Mouse (Mus musculus) ovary, adult 18-20 months (tissue): ENCODE measurements around the gene Senp3.
"Not testable (repeated sequence)": the region's sequence is repeated elsewhere in the genome, so short reads cannot be mapped to it uniquely, and the experiment has no call there.

Experiments used
- DNase-seq: peaks from one replicate; pipeline ENCODE4 v3.0.0; 2022; ENCODE audit warnings: low spot score, mixed read lengths

Gene Senp3

DNA sequence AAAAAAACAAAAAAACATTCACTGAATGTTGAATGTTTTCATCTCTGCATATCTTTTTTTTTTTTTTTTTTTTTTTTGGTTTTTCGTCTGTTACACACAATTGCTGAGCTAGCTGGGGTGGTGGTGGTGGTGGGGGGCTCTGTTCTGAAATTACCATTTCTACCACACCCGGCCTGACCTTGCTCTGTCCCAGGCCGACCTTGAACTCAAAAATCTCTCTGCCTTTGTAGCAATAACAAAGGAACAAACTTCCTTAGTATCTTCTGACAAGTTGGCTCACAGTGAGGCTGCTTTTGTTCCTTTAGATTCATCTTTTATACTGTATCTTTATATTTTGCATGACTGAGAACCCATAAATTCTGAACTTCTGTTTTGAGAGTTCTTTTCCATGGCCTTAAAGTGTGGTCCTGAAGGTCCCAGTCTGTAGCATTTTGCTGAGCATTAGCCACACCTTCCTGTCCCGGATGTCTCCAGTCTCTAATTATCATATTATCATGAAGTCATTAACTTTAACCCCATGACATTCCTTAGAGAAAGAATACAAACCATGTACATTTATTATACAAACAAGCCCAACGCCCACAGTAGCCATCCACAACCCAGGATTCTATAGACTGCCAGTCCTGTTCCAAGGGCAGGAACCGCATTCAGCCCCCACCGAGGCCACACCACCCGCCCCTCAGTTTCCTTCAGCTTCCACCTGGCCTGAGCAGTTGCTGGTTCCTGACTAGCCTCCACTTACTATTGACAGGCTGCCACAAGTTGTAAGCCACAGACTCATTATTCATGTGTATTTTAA lies 22.1 kb upstream of the Senp3 start:
- DNase-seq = no peak

DNA sequence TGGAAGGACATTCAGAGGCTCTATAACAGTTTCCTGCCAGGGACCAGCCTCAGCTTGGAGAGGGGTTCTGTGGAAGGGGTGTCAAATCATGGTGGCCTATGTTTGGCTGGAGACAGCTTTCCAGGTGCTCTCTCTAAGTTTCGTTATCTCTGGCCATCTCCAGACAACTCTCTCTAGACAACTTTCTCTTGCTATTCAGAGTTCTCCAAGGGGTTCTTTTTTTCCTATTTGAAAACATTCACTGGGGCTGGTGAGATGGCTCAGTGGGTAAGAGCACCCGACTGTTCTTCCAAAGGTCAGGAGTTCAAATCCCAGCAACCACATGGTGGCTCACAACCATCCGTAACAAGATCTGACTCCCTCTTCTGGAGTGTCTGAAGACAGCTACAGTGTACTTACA lies 21.5 kb upstream of the Senp3 start:
- DNase-seq = not testable (repeated sequence)

DNA sequence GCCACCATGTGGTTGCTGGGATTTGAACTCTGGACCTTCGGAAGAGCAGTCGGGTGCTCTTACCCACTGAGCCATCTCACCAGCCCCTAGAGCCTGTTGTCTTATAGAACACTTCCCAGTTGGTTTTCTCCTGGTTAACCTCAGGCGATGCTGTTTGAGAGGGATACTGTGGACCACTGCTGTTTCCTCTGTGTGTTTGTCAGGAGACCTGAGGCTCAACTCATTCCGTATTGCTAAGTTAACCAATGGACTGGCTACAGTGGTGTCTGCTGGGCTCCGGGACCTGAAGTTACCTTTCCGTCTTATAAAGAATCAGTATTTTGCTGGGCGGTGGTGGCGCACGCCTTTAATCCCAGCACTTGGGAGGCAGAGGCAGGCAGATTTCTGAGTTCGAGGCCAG lies 21.0 kb upstream of the Senp3 start:
- DNase-seq = not testable (repeated sequence)

GRCm38 (mm10) chr11:69699595-69699994 lies 17.7 kb upstream of the Senp3 start:
- DNase-seq = no peak

GRCm38 (mm10) chr11:69698574-69698973 lies 16.7 kb upstream of the Senp3 start:
- DNase-seq = no peak

GRCm38 (mm10) chr11:69697396-69697795 lies 15.5 kb upstream of the Senp3 start:
- DNase-seq = no peak

- peak; percentile 67 for DNase-seq
Measured at GRCm38 (mm10) chr11:69695361-69696181, 13.7 kb upstream of the Senp3 start, which contains the start of the genes Tnfsf12 and Tnfsfm13. Gene Tnfsf12 (minus strand): TSS chr11:69695849. Gene Tnfsfm13 (minus strand): TSS chr11:69696098.

GRCm38 (mm10) chr11:69695046-69695360 lies 13.1 kb upstream of the Senp3 start:
- no peak for DNase-seq

DNA sequence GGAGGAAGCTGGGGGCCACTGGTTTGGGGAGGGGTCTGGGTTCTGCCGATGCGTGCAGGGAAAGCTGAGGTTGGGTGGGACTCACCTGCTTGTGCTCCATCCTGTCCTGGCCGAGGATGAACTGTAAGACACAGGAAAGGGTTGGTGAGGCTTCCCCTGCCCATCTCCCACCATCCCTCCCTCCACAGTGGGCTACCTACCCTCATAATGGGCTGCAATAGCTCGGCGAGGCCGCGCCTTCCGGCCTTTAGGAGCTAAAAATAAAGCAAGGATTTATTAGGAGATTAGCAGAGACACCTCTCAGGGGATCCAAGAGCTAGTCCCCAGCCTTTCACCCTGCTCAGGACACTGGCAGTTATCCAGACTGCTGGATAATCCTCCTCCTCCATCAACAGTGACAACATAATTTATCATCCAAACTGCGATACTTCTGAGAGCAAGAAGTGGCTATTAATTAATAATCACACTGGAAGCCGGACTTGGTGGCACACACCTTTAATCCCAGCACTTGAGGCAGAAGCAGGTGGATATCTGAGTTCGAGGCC lies 11.6 kb upstream of the Senp3 start:
- no peak for DNase-seq

- DNase-seq = no peak
Measured at GRCm38 (mm10) chr11:69692863-69693262, 11.0 kb upstream of the Senp3 start.

DNA sequence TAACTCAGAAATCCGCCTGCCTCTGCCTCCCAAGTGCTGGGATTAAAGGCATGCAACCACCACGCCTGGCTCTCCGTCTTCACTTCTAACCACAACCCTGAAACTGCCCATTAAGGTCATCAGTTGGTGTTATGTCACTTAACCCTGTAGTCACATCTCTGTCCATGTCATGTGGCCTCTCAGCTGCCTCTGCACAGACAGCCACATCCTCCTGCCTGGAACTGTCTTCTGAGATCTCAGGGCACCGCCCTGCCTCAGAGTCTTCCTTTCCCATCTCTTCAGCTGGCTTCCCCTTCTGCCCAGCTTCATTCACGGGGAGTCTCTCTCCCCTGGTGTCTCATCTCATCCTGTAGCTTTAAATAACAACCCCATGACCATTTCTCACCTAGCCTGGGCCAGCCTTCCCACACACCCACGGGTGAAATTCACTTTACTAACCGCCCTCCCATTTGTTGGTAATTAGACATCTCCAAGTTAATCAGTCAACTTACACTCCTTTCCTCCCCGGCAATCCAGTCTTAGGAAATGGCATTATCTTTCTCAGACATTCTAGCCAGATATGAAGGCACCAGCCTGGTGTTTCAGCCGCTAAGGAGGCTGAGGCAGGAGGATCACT lies 10.4 kb upstream of the Senp3 start:
- DNase-seq = no peak

- DNase-seq = no peak
Measured at GRCm38 (mm10) chr11:69689891-69690290, 8.0 kb upstream of the Senp3 start.

DNA sequence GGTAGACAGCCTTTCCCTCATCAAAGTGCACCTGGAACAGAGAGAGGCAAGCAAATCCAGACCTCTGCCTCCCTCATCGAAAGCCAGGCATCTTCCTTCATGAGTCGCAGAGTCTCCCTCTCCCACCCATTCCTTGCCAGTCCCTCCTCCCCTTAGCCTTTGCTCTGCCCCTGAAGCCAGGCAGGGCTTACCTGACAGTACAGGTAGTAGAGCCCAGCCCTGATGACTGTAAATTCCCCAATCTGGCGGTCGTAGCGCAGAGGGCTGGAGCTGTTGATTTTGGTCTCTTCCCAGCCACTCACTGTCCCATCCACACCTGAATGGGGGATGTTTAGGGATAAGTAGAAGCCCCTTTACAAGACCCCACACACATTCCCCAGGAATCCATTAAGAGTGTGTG lies 5.2 kb upstream of the Senp3 start:
- no peak for DNase-seq

- peak; percentile 76 for DNase-seq
Measured at GRCm38 (mm10) chr11:69686377-69686776, 4.5 kb upstream of the Senp3 start.

- peak; percentile 78 for DNase-seq
Measured at GRCm38 (mm10) chr11:69685526-69686148, 3.8 kb upstream of the Senp3 start, which contains the start of gene Tnfsf13. Gene Tnfsf13 (minus strand): TSS chr11:69685784.

DNA sequence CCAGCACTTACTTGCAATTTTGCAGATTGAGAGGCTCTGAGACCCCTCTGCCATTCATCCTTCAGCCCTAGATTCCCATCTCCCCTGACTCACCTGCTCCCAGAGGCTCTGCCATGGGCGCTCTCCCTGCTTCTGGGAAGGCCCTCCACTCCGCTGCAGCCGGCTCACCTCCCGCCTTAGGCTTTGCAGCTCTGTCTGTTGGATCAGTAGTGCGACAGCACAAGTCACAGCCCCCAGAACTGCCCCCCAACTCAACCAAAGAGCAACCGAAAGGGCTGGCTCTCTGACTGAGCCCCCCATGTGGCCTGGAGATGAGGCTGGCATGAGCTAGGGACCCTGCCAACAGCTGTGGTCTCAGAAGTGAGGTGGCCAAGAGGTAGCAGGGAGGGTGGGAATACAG lies 3.1 kb upstream of the Senp3 start:
- no peak for DNase-seq

DNA sequence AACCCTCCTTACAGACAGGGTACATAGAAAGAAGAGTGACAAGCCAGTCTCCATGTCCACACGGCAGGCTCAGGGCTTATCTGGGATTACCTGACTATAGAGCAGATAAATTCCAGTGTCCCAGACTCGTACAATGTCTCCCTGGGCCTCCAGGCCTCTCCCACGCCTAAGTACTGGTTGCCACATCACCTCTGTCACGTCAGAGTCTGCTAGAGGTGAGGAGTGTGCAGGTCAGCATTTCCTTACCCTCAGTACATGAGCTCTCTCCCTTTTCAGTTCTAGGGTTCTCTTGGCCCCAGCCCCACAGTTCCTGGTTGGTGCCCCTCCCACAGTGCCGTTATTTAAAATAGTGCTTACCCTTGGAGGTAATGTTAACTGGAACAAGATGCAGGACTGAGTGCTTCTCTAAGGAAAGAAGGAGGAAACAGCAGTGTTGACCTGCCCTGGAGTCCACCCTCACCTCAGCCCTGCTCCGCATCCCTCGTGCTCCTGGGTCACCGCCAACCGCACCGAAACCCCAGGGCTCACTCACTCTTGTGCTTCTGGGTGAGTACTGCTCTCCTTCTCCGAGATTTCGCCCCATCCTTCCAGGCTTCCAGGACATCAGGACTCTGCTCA lies 2.4 kb upstream of the Senp3 start:
- no peak for DNase-seq

DNA sequence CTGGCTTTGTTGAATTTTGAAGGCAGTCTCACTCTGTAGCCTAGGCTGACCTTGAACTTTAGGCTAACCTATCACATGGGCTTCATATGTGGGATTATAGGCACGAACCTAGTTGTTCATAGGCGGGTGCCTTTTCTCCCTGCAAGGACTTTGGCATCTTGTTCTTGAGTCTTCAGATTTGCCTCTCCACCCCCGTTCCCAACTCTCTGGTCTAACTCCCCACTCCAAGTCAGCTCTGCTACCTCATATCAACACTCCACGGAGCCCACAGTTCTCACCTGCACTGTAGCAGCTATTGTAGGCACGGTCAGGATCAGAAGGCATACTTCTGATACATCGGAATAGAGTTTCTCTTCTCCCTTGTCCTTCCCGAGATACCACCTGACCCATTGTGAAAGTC lies 1.7 kb upstream of the Senp3 start:
- no peak for DNase-seq

DNA sequence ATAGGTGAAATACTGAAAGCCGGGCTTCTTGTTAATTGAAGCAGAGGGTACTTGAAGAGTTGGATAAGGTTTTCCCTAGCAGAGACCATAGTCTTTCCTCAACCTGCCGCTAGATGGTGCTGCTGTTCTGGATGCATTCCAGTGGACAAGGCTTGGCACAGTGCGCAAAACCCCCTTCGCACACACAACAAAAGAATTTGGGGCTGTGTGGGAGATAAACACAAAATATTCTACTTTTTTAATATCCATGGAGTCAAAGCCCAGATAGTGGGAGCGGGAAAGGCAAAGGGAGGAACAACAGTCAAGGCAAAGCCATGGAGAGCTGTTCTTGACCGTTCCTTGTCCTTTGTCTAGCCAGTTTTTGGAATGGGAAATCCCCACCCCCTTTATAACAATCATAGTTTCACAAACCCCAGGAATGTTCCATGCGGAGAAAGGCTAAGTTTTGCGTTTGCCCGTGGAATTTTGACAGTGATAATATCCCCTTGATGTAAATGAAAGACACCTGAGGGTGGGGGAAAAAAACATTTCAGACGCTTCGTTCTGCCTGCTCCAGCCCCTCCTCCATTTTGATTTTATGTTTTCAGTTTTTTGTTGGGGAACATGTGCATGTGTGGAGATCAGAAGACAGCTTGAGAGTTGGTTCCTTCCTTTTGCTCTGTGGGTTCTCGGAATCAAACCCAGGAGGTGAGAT lies 1.1 kb upstream of the Senp3 start:
- peak; percentile 78 for DNase-seq

DNA sequence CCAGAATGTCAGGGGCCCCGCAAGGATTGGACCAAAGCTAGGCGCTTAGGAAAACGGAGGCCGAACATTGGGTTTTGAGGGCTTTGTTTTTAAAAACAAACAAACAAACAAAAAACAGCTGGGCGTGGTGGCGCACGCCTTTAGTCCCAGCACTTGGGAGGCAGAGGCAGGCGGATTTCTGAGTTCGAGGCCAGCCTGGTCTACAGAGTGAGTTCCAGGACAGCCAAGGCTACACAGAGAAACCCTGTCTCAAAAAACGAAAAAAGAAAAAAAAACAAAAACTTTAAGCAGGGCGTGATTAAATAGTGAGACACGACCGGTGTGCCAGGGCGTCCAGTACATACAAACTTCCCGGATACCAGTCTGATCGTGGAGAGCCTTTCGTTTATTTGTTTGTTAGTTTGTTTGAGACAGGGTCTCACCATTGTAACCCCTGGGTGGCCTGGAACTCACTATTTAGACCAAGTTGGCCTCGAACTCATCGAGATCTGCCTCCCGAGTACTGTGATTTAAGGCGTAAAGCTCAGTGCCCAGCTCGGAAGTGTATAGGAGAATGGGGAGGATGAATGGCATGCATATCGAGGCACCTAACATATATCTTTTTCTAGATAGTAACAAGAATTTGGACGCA lies 440 bp upstream of the Senp3 start:
- no peak for DNase-seq
